Mouse (Mus musculus): ENCODE results near the gene Ubn1. TPM values are rescaled to one million over a fixed set of nuclear protein-coding genes. Genes with fewer than 3 reads are reported as not detected.

Gene Ubn1
- total RNA-seq, 2 experiments from 2014 or later: 28.1 to 37.2 TPM

GRCm38 (mm10) chr16:5070321-5070720 is 20.5 kb downstream of the Ubn1 start:
- no peak for ATAC-seq (replicated peaks; ENCODE audit: poor library complexity)

- no peak for ATAC-seq (replicated peaks; ENCODE audit: poor library complexity)
Observed at GRCm38 (mm10) chr16:5071974-5072373, 22.1 kb downstream of the Ubn1 start.

DNA sequence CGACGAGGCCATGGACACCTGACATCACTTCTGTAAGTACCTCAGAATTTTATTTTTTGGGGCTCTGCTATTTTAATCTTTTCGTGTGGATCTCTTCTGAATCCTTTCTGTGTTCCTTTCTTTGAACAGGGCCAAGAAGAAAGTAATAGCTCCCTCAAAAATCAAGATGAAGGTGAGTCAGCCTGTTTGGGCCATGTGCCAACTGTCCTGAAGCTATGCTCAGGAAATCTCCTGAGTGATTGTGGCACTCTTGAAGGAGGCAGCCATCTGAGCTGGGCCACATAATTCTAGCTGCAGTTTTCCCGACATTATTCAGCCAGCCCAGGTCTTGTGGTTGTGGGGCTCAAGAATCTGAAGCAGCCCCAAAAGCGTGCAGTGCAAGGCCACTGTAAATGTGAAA is 24.5 kb downstream of the Ubn1 start:
- ATAC-seq (replicated peaks; ENCODE audit: poor library complexity): no peak

GRCm38 (mm10) chr16:5085196-5085595 is 35.3 kb downstream of the Ubn1 start:
- no peak for ATAC-seq (replicated peaks; ENCODE audit: poor library complexity)

DNA sequence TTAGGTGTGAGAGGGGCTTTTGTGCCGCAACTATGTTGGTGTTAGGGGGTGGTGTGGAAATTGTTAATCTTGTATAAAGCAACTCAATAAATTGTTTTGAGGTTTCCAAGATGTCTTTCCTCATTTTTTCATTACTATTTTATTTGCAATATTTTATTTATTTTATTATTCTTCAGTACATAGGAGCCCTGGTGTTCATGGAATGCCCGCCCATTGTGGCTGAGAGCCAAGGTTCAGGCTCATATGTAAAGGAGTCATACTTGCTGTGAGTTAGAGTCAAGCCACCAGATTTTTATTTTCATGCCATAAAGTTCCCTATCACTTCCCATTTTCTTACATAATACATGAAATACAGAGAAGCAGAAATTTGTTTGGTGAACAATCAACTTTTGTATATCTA is 36.3 kb downstream of the Ubn1 start:
- ATAC-seq (replicated peaks; ENCODE audit: poor library complexity): no peak

- no peak for ATAC-seq (replicated peaks; ENCODE audit: poor library complexity)
Observed at GRCm38 (mm10) chr16:5089021-5089420, 39.2 kb downstream of the Ubn1 start.

GRCm38 (mm10) chr16:5093285-5093684 is 43.4 kb downstream of the Ubn1 start:
- no peak for ATAC-seq (replicated peaks; ENCODE audit: poor library complexity)

- ATAC-seq (replicated peaks; ENCODE audit: poor library complexity): no peak
Observed at GRCm38 (mm10) chr16:5096504-5096903, 46.6 kb downstream of the Ubn1 start.

GRCm38 (mm10) chr16:5101000-5101399 is 51.1 kb downstream of the Ubn1 start:
- ATAC-seq (replicated peaks; ENCODE audit: poor library complexity): no peak

- ATAC-seq (replicated peaks; ENCODE audit: poor library complexity): no peak
Observed at GRCm38 (mm10) chr16:5109877-5110276, 60.0 kb downstream of the Ubn1 start.

DNA sequence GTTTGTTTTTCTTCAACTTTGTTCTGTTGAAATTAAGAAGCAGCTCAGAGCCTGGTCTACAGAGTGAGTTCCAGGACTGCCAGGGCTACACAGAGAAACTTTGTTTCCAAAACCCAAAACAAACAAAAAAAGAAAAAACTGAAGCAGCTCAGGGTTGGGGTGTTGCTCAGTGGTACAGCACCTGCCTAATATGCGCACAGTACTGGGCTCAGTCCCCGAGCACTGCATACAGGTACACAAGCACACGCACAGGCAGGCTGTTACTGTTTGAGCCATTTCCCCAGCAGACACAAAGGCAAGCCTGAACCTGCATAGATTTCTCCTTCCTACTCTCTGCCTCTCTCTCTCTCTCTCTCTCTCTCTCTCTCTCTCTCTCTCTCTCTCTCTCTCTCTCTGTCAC is 61.2 kb downstream of the Ubn1 start:
- no peak for ATAC-seq (replicated peaks; ENCODE audit: poor library complexity)

GRCm38 (mm10) chr16:5113002-5113550 is 63.2 kb downstream of the Ubn1 start:
- ATAC-seq (replicated peaks; ENCODE audit: poor library complexity): no peak

DNA sequence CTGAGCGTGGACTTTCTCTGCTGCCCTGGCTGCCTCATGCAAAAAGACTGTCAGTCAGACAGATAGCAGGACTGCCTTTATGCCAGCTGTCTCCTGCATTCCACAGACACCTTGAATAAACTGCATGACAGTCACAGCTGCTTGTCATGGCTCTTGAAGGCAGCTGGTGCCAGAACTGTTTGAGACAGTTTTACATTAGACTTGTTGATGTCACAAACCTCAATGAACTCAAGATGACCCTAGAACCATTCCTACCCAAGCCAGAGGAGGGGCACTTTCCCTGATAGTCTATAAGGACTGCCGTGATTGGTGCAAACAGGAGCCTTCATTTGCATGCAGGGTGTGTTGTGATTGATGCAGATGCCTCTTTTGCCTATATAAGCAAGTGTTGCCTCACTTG is 63.7 kb downstream of the Ubn1 start:
- ATAC-seq (replicated peaks; ENCODE audit: poor library complexity): no peak

DNA sequence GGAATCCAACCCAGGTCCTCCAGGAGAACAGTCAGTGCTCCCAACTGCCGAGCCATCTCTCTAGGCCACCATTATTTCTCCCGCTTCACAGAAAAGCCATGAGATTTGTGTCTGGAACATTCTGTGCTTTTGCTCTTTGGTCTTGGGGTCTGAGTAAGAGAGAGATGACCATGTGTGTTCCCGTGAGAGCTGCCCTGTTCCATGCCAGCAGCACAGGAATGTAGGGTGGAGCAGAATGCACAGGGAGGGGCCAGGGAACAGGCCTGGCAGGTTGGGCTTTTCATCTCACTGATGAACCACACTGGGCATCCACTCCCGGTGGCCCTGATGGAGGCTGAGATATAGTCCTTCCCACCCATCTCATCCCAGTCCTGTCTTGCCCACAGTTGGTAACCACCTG is 69.5 kb downstream of the Ubn1 start:
- ATAC-seq (replicated peaks; ENCODE audit: poor library complexity): no peak

DNA sequence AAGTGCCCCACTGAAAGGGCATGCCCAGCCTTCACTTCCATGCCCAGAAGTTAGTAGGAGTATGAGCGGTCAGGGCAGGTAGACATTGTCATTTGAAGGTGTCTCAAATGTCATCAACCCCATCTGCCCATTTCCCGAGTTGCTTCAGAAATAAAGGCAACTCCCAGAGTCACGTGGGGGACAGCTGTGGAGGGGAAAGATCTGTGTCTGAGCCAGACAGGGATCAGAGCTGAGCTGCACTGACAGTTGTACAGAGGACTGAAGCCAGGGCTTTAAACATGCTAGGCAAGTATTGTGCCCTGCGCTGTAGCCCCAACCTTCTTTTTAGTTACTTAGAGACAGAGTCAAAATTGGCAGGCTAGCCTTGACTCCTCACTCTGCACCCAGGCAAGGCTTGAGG is 70.0 kb downstream of the Ubn1 start:
- ATAC-seq (replicated peaks; ENCODE audit: poor library complexity): no peak

DNA sequence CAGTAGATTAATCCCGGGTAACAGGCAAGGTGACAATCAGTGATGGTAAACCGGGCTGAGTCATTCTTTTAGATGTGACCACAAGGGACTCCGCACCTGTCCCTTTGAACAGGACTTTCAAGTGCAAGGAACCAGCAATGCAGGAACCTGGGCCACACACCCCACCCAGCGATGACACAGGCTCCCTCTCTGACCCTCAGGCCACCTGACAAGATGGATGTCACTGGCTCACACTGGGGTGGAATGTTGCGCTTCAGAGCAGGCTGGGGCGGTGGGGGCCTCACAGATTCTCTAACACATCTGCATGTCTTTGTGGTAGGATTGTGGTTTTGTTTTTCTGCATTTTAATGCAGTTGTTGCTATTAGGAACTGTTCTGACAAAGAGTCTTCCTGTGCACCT is 73.6 kb downstream of the Ubn1 start:
- ATAC-seq (replicated peaks; ENCODE audit: poor library complexity): no peak

- ATAC-seq (replicated peaks; ENCODE audit: poor library complexity): no peak
Observed at GRCm38 (mm10) chr16:5130196-5130595, 80.3 kb downstream of the Ubn1 start.

DNA sequence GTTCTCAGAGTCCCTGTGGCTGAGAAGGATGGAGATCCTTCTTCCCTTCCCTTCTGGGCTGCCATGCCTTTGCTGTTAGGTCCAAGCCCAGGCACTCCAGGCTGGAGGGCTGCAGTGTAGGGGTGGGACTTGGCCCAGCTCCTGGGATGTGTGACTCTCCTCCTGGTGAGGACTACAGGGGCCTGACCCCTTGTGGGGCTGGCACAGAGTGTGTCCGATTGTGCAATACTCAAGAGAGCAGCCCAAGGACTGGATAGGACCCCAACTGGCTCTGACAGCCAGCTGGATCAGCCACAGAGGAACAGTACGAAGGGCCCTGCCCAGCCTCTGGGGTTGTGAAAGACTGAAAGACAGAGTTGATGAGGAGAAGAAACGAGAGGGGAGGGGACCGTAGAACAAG is 80.9 kb downstream of the Ubn1 start:
- peak; percentile 67 for ATAC-seq (replicated peaks; ENCODE audit: poor library complexity)

- no peak for ATAC-seq (replicated peaks; ENCODE audit: poor library complexity)
Observed at GRCm38 (mm10) chr16:5131251-5131922, 81.5 kb downstream of the Ubn1 start.

DNA sequence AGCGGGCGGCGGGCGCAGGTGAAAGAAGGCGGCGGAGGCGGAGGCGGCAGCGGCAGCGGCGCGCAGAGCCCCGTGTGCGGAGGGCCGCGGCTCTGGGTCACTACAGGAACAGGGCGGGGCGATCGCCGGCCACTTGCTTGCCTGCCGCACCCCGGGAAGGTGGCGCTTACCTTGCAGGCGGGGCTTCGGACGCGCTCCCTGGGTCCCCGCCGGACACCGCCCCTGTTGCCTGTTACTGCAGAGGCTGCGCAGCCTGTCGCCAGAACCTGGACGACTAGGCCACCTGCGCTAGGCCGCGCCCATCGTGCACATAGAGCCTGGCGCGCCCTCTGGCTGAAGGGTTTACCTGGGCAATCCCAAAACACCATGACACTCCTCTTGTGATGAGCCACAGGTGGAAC is 82.5 kb downstream of the Ubn1 start, which contains the start of gene Ppl:
Gene Ppl (minus strand): TSS at position 21 of the 401 bp plus-strand sequence.
- ATAC-seq (replicated peaks; ENCODE audit: poor library complexity): peak; percentile 47

DNA sequence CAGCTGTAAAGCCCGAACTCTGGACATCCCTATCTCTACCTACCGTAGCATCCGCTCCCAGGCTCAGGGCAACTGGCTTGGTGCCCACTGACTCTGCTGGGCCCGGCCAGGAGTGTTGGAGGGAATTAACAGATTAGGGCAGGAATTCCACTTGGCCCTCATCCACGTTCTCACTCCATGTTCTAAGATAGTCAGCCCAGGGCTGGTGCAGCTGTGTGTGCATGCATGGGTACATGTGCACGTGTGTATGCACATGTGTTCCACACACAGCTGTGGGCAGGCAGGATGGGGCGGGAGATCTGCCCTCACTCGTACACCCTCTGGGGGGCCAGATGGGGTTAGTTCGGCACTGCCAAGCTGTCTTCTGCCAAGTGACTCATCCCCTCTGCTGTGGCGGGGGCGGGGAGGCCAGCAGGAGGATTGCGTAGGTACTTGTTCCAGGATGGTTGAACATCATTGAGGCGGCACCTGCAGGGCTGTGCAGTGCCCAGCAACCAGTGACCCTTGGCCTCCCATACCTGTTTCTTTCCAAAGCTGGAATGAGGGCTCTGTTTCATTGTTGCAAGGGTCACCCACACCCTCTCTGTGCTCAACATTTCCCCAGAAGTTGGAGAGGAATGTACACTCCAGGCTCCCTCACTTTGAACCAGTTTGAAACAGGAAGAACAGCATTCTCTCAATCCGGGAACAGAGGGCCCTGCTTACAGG is 84.9 kb downstream of the Ubn1 start:
- ATAC-seq (replicated peaks; ENCODE audit: poor library complexity): no peak

- no peak for ATAC-seq (replicated peaks; ENCODE audit: poor library complexity)
Observed at GRCm38 (mm10) chr16:5135551-5136261, 85.8 kb downstream of the Ubn1 start.

All from megakaryocyte progenitor cell, adult 5-6 weeks (primary cell).